Mouse (Mus musculus): ENCODE measurements at regions not wholly inside any gene's neighbourhood (a gene's known extent, or its start where the extent isn't known, plus 50 kb on each side); places are given as distances from the start of the nearest gene placed in this dataset.

DNA sequence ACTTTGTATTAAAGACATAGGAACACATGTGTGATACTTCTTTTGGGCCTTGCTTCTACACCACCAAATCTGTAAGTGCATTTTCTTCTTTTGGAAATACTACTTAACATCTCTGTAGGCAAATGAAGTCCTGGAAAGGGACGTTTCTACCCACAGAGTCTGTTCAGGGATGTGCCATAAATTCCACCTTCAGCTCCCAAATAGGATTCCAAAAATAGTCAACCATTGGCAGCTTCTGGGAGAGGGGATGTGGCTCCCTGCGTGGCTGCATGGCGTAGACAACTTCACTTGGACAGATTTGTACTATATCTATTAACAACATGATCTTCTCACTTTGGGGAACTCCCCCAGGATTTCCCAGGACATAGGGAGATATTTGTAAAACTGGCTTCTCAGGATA lies 566.8 kb downstream of the Dhx35 start:
- DNase-seq (ENCODE audit: low spot score) = no peak

DNA sequence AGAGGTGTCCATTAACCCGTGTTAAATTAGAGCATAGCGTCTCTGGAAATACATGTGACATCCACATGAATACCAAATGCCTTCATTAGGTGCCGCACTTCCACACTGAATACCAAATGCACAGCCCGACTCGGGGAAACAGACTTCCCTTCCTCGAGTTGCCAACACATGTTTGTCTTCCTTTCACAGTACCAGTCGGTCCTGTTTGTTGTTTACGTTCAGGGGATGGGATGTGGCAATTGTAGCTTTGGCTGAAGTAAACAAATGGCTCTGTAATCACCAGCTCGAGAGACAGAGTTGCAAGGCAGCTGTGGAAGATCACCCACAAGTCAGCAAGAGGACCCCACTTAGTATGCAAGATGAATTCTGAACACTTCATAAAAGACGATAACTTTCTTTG lies 598.3 kb downstream of the Dhx35 start:
- DNase-seq (ENCODE audit: low spot score) = no peak

DNA sequence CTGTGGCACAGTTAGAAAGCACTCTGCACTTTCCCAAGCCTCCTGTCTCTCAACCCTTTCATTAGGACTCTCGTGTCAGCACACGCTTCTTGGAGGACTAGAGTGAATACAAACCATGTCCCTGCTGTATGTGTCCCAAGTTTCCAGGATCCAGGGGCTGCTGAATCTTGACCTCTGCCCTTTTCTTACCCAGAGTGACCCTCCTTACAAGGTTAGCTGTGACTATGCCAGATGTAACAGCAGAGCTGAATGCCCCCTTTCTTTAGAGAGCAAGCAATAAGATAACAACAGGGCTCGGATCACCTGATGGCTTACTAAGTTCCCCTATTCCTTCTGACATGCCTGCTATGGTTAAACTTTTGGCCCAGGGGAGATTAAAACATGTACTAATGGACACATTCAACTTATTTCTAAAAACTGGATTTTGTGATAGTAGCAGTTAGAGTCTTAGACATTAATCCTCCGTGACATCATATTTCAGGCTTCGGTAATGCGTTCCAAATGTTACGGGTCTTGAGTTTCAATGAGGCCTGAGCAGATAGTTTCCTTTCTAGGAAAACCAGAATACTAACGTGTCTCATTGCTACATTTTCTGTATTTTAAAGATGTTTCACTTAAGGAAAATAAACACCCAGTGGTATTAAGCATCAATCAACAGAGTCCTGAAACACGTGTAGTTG lies 607.0 kb downstream of the Dhx35 start:
- no peak for DNase-seq (ENCODE audit: low spot score)

DNA sequence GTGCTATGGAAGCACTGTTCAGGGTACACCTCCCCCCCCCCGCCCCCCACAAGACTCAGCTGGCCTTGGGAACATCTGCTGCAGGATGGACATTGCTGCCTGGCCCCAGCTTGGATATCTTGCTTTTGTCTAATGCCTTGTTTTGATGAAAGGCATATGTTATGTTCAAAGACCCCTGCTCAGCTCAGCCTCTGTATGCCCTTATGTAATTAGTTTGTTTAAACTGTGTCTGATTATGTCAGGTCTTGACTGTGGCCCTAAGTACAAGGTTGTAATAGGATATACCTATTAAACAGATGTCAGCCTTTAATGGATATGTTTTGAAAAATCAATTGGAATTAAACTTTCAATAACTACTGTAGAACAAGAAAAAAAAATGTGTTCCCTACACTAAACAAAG lies 610.3 kb downstream of the Dhx35 start:
- DNase-seq (ENCODE audit: low spot score) = no peak

DNA sequence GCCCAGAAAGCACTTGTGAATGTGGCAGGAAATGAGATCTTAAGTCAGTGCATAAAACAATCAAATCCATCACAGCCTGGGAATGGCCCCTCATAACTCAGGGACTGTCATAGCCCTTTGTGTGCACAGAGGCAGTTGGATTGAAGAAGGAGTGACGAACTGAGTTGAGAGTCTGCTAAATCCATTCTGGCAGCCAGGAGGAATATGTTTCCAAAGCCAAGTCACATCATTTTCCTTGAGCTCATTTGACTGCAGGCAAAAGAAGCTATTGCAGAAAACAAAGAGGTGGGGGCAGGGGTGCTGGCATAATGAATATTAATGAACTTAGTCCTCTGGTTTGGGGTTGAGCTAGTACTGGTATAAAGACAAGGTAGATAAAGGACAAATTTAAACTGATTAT lies 620.0 kb downstream of the Dhx35 start:
- DNase-seq (ENCODE audit: low spot score) = no peak

DNA sequence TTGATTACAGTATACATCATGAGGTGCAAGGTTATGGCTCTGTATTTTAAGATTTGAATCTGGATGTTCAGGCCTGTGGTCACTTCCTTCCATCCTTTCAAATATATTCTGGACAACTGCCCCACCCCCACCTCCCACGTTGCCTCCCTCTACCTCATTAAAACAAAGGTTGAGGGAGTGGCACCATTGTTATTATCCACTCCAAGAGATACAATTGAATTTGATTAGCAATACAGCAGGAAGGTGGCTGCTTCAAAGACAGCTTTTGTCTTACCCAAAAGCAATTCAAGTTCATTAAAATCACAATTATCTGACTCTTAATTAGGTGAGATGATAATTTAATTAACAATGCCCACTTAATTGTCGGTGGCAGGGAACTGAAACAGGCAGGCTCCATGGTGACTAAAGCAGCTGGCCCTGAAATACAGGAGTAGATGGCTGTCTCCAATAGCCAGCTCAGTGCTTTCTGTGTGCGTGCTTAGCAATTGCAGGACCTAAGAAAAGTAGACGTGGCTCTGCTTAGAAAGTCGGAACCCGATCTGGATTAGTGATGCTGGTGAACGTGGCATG lies 623.8 kb downstream of the Dhx35 start:
- DNase-seq (ENCODE audit: low spot score) = no peak

DNA sequence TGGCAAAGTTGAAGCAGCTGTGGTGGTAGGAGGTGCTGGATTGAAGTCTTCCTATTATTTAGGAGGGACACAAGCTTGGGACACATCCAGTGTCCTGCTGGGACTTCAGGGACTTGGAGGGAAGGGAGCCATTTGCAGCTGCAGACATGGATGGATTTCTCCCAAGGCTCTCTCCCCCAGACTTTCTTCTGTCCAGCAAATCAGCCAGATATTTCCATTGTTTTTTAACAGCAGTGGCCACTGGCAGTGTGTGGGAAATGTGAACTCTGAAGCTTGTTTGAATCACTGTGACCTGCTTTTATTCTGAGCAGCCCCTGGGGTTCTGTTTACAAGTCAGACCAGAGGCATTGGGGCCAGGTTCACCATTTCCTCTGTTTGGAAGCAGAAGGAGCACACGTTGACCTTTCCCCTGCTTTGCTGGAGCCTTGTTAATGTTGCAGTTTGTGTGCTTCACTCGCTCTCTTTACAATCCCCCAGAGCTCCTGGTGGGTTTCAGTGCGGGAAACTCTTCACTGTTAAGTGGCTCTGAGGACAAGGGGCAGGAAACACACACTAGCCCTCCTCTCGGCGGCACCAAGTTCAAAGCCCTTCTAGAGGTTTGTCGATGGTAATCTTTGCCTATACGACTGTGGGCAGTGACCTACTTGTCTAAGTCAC lies 627.8 kb downstream of the Dhx35 start:
- DNase-seq (ENCODE audit: low spot score) = no peak

DNA sequence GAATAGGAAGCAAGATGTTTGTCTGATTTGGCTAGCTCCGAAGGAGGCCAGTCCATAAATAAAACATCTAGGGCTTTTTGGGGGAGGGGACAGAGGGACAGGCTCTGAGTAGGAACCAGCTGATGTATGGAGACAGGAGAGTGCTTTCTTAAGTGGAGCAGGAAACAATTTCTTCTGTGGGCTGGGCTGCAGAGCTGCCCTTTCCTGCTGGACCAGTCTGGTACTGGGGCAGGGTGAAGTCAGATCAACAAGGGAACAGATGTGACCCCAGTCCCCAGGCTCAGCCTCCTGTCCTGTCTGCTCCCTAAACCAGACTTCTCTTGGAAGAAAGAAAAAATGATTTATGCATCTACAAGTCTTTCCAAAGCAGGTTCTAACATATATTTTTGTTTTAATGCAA lies 633.6 kb downstream of the Dhx35 start:
- DNase-seq (ENCODE audit: low spot score) = peak; percentile 50

DNA sequence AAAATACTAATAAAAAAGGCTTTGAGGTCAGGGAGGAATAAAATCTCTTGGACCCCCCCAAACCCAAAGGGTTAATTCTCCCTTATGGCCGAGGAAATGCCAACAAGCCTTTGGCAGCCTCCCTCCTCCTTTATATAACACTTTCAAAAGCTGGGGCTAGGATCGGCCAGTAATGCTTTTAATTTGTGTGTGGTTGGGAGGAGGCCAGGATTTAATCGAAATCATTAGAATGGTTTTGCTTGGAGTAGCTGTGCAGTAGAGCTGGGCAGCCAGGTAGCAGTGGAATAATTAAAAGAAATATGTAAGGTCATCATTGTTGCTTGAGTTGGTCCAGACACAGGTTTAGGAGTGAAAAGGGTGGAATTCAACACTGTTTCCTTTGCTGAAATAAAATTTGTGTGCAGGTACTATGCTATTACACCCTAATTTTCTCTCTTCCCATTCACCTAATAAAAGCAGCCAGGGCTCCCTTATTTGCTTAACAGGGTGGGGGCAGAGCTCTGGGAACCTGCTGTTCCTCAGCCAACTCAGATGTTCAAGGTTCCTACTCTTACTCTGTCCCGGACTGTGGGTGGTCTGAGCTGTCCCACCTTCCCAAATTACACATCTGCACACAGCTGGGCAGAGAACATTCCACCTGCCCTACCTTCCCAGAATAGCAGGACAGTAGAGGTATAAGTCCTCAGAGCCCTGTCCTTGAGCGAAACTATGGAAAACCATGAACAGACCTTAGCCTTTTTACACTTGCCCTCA lies 636.1 kb downstream of the Dhx35 start:
- DNase-seq (ENCODE audit: low spot score) = no peak

DNA sequence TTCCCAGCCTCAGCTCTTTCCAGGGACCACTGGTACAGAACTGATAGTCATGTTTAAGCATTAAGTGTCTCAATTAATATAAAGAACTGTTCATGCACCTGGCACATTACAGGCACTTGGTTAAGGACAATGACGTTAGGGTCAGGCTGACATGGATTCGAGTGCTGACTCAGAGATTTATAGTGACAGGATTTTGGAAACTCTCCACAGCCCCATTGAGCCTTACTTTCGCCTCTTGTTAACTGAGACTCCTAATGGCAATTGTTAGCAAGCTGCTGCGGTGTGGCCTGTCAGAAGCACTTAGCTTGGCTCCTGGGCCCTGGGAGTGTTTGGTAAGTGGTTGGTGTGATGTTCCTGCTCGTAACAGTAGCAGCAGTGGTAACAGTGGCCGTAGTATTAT lies 644.4 kb downstream of the Dhx35 start:
- DNase-seq (ENCODE audit: low spot score) = no peak

DNA sequence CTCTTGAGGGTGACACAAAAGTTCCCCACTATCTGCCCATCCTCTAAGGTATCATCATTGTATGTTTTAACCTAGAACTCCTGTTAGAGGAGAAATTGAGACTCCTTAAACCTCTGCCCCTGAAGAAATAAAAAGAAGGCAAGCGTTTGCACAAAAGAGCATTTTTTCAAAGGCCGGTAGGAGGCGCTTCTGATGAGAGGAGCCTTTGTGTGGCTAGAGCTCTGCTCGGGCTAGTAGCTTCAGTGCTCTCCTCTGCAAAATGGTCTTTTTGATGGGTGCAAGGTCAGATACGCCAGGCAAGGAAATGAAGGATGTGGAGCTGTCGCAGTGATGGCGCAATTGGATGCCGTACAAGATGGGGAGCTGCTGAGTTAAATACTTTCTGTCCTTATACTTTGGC lies 649.0 kb downstream of the Dhx35 start:
- no peak for DNase-seq (ENCODE audit: low spot score)

DNA sequence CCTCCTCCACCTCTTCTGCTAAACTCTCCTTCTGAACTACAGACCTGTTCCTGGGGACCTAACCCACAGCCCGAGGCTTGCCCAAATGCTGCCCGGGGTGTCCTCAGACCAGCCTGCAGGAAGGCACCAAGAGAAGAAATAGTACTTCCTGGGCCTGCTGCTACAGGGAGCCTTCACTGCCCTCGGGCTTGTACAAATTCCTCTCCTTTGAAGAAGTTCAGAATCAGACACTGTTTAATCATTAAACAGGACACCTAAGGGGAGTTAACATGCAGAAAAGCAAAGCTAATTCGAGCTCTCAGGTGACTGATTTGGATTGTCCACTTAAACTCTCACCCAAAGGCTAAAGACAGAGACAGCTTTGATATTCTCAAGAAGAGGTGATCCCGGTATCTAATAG lies 651.8 kb downstream of the Dhx35 start:
- no peak for DNase-seq (ENCODE audit: low spot score)

DNA sequence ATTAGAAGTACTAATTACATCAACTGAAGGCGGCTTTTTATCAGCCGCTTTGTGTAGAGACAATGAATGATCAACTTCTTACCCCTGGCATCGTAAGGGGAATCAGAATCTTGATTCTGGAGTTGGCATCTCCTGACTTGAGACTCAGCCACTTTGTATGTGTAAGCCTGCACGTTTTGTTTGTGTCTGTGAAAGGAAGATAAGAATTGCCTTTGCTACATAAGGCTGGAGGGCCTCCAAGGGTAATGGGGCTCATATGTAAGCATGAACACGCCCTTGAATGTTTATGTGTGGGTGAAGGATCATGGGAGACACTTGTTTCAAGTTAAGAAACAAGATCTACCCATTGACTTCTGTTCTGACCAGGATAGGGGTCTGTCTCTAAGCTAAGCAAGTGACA lies 652.3 kb downstream of the Dhx35 start:
- DNase-seq (ENCODE audit: low spot score) = no peak

DNA sequence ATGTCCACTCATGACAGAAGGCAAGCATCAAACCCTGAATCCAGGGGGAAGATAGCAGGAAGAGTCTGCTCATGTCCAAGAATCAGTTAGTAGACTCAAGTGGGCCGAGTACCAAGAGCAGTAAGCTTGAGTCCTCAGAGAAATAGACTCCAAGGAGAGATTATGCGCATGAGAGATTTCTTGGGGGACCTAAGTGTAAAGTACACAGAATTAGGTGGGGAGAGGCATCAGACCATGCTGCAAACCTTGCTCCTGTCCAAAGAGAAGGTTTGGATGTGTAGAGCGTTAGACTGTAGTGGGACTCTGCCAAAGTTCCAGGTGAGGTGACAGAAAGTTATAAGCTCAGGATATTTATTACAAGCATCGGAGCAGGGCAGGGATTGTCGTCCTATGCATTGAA lies 654.4 kb downstream of the Dhx35 start:
- no peak for DNase-seq (ENCODE audit: low spot score)

DNA sequence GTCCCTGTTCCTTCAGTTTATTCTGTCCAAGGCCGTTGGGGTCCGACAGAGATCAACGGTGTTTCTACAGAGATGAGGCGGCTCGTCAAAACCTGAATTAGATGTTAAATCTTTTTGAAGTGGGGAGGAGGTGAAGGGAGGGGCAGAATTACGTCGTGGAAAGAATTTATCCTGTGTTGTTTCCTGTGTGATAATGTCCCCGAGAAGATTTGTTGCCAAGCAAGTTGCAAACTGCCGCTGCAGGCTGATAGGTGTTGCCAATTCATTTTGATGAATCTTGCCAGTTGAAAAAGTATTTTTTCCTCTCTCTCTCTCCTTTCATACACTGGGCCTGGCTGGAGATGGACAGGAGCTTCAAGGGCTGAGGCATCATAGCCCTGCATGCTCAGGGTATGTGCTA lies 656.8 kb downstream of the Dhx35 start:
- DNase-seq (ENCODE audit: low spot score) = no peak

DNA sequence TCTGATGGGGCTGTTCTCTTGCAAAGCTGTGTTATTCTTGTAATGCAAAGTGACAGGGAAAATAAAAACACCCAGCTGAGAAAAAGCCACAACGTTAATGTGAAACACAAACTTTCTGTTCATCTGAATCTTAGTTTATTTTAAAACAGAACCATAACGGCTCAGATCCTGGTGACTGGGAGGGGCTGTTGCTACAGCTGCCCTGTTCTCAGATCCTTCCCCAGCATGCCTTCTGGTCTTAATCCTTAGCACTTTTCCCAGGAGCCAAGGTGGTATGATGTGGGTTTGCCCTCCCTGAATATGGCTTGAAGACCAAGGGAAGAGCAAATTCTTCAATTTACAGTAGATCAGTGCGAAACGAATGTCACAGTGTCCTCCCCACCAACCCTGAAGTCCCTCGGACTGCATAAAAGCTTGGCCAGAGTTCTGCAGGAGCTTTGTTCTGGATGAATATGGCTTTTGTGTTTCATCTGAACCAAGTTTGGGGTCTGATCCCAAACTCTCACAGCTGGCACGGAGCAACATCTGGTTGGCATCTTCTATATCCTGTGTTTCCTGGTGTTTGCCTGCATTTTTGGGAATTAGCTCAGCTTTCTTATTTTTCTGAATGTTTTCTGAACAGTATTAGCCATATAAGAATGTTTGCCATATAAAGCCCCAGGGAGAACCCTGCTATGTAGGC lies 686.9 kb downstream of the Dhx35 start:
- no peak for DNase-seq (ENCODE audit: low spot score)

DNA sequence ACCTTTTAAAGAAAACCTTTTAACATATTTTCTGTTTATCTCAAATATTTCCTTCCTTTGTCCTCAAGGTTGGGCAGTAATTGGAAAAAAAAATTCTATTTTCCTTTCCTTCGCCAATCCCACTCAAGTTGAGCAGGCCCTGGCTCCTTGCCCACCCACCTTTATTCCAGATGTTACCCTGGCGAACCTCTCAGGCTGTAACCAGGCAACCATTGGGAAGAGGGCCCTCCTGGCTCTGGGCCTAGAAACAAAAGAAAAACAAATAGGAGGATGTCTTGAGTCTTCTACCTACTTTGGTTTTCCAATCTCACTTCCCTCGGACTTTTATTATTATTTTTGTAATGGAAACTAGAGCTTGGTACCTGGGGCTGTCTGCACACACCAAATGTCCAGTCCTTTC lies 696.5 kb downstream of the Dhx35 start:
- peak; percentile 10 for DNase-seq (ENCODE audit: low spot score)

DNA sequence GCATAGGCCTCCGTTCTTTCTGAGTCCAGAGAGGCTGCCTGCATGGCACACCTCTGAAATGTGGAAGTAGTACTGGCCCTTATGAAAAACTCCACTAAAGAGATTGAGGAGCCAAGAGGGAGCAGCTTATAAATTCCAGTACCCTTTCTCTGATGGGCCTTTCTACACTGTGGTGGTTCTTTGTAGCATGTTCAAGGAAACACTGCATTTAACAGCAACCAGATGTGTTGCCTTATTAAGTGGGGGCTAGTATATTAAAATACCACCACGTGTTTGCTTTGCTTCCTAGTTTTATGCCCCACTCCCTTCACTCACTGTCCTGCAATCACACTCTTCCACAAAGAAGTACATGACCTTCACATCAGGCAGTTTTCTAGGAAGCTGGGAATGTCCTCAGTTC lies 704.1 kb downstream of the Dhx35 start:
- no peak for DNase-seq (ENCODE audit: low spot score)

DNA sequence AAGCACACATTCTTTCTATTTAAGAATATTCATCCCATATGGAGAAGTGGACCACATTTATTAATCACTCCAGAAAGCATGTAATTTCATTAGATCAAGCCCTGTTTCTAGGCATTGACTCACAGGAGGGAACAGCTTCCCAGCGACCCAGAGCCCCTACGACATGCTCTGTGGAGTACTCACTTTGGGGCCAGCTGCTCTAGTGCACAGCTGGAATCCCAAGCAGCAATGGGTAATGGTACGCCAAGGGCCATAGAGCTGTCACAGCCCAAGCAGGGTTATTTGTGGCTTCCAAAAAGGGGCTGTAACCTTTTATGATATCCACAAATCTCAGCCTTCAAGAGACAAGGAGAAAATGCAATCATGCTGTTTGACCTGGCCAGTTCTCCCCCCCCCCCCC lies 706.4 kb downstream of the Dhx35 start:
- DNase-seq (ENCODE audit: low spot score) = no peak

DNA sequence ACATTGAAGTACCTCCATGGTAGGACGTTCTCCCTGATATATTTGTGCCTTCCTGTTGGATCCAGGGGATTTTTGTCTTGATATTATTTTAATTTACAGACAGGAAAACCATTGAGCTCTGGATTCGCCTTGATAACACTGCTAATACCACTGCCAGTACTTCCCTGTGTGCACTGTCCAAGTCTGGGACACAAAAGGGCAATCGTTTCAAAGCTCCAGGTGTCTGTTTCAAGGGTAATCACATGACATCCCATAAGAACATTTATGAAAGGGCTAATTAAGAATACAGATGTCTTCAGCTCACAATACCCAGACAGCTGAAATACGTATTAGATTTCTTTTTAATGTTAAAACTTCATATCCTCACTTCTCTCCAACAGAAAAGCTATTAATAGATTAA lies 724.5 kb downstream of the Dhx35 start:
- DNase-seq (ENCODE audit: low spot score) = no peak

DNA sequence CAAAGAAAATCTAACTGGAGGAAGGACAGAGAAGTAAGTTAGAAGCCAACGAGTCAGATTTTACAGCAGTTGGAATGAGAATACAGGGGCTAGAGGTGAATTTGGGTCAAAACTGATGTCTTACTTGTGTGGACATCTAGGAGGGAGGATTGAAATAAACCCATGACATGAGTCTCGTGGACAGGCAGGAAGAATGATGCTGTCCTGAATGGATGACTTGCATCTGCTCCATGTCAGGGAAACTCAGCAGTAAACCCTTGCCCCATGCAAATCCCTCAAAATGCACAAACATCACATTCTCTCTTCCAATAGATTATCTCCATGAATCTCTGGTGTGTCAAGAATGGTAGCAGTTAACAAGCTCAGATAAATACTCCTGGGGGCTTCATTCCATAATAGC lies 729.1 kb downstream of the Dhx35 start:
- no peak for DNase-seq (ENCODE audit: low spot score)

DNA sequence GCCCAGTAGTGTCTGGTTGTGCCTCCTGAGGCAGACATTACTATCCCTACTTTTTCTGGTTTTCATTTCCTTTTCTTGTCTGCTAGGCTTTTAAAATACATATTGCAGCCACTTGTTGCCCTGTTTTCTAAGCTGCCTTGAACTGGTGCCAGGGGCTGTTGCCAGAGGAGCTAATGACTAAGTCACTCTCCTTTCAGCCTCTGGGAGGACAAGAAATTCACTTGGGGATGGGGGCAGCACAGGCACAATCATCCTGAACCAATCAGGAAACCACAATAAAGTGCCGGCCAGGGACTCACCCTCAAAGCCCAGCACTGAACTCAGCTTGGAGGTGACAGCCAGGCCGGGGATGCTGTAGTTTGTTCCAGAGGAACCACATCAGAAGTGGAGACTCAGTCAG lies 740.3 kb downstream of the Dhx35 start:
- peak; percentile 34 for DNase-seq (ENCODE audit: low spot score)

DNA sequence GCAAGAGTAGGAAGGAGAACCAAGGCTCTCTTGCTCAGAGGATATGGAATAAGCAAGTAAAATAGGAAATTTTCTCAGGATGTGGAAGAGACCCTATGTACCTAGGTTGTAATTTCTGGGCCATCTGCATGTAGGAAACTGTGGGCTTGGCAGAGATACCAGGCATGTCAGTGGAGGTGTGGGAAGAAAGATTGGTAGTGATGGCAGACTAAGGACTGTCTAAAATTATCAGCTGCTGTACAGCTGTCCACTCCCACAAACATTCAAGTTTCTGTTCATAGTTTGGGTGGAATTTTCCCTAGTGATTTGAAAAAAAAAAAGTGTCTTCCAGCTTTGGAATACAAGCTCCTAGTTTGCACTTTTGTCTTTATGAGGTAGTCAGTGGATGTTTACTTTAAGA lies 744.7 kb downstream of the Dhx35 start:
- DNase-seq (ENCODE audit: low spot score) = no peak

Data from urinary bladder, postnatal 14 days (tissue).